Mouse (Mus musculus) hematopoietic multipotent progenitor cell, adult 10-12 weeks (in vitro differentiated cells): ENCODE results near the gene Ppid. TPM values are rescaled to one million over a fixed set of nuclear protein-coding genes. Genes with fewer than 3 reads are reported as not detected.

Source experiments
- polyA plus RNA-seq: library from polyadenylated mRNA; stranded (reverse); fragments of >175 nt; gene quantifications from 2 replicates; pipeline ENCODE4 v1.2.3, GENCODE M21; 2012; ENCODE audit warnings: low replicate concordance

Gene Ppid
- 1.4 and 11.5 TPM in 2 replicates for polyA plus RNA-seq

DNA sequence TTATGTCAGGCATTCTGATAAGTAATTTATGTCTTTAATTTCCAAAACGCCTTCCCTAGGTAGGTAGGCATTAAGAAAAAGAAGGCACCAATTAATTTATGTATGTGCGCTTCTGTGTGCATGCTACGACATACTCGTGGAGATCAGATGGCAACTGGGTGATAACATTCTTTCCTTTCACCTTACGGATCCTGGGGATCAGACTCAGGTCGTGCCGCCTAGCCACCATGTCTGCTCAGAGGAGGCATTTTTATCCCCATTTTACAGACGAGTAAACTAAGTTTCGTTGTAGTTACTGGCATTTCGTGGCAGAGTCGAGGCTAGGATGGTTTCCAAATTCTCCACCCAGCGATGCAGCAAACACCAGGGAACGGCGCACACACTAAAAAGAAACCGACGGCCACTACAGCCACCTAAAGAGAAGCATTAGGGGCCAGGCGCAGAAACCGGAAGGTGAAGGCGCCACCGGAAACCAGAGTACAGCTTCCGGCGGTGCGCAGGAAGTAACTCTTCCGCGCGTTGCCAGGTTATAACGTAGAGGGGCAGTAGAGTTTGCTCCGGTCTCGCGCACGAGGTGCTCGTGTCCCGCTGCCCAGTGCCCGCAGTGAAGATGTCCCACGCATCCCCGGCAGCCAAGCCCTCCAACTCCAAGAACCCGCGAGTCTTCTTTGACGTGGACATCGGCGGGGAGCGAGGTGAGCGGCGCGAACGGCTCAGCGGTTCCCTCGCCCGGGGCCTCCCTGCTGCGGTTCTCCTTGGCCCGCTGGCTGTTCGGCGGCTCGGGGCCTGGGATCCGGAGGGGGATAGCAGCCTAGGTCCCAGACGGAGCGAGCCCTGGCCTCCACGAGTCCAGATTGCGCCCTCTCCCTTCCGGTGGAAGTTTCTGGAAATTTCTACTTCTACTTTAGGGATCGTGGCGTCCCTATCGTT, at the start of gene Ppid:
Gene Ppid, plus strand, starts transcription at position 480 of the 930 bp plus-strand sequence.

GRCm38 (mm10) chr3:79567703-79568362, 23.3 kb upstream of the Ppid start, which contains the start of gene Fnip2:
TSS of gene Fnip2 (minus strand) at chr3:79567796.

DNA sequence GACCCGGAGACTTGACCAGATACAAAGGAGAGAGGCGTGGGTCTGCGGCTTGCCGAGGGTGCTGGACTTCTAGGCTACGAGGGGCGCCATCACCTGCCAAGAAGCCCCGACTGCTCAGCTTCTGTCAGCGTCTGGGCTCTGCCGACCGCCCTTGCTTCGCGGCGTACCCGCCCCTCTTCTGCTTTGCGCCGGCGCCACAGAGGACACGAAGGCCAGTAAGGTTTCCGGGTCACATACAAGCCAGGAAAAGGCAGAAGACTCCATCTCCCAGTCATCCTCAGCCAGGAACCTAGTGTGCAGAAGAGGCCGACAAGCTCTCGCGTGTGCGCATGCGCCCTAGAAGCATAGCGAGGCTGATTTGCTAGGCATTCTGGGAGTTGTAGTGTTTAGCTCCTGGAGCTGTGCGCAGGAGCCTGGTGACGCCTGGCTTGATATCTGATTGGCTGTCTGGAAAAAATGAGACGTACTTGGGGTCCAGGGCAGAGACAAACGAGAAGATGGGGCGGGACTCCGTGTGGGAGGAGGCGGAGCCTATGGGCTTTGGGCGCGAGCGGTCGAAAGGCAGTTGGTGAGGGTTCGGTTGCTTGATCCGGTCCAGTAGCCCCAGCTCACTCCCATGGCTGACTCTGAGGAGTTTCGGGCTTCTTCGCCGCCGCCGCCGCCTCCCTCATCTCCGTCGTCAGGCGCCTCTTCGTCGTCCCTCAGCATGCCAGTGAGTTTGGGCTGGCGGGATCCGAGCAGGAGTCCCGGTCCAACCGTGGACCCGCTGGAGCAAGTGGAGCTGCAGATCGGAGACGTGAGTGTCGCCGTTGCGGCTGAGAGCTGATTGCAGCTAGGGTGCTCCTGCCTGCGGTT, 37.6 kb downstream of the Ppid start, which contains the start of gene 4930579G24Rik:
Gene 4930579G24Rik, plus strand, starts transcription at position 519 of the 855 bp plus-strand sequence.

GRCm38 (mm10) chr3:79629416-79629730, 38.2 kb downstream of the Ppid start, which contains the start of gene Etfdh:
TSS of gene Etfdh (minus strand) at chr3:79629500.

Other genes with a start within 250 kb of the Ppid start
- gene Fnip2, start 23.5 kb upstream of the Ppid start, polyA plus RNA-seq: 1.3 and 1.5 TPM in 2 replicates
- gene 4930579G24Rik, start 37.7 kb downstream of the Ppid start, polyA plus RNA-seq: 0.48 and 1.2 TPM in 2 replicates
- gene Etfdh, start 38.2 kb downstream of the Ppid start, polyA plus RNA-seq: 13.3 and 18.9 TPM in 2 replicates
- gene Rxfp1, start 146.5 kb downstream of the Ppid start, polyA plus RNA-seq: 0.19 and 0.22 TPM in 2 replicates